Mouse (Mus musculus): Measurements from ENCODE around the gene Ttc13.

DNA sequence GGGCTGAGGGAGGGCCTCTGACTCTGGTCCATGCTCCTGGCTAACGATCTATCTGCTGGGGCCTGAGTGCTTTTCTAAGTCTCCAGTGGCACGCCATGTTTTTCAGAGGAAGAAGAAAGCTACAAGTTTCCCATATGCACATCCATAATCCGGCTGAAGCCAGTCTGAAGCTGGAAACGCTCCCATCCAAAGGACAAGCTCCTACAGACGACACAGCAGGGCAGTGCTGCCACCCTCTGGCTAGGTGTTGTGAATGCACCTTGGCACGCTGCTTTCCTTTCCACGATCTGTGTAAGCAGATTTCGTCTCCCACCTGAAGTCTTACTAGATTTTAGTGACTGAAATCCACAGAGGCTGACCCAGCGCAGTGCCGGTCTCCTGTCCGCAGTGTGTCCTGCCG, 44.3 kb downstream of the Ttc13 start:
- peak; percentile 99 for TF ChIP-seq CTCF (IDR thresholded peaks at IDR 0.05; ENCODE audit: insufficient read depth, low read length)
- no peak for TF ChIP-seq POLR2A (IDR thresholded peaks at IDR 0.05; ENCODE audit: borderline replicate concordance, extremely low read depth, low read depth, low read length)

All from lung, adult 2 months (tissue).